ENCODE assay signal across 8 mouse cellular contexts in genomic region chr13:58452651-58453413, GRCm38 (mm10). TPM values are rescaled to one million over a fixed set of nuclear protein-coding genes. Genes with fewer than 3 reads are reported as not detected.
DNase-seq lines count a peak whose midpoint lies in the region; ATAC-seq and TF ChIP-seq lines count a peak whose summit lies in the region.

No protein-coding gene starts in this region.

- no peaks in the 10 kb centered on the region for H3K36me3 ChIP-seq in forebrain, embryonic 14.5 days (ENCODE audit: control insufficient read depth, insufficient read depth, low read length)
- no peaks in the 10 kb centered on the region for H3K36me3 ChIP-seq in hindbrain, postnatal 0 days (ENCODE audit: insufficient read depth, low read length)
- no peaks in the 10 kb centered on the region for H3K36me3 ChIP-seq in liver, postnatal 0 days (replicated peaks; ENCODE audit: insufficient read depth, low read length)
- H3K36me3 ChIP-seq in stomach, embryonic 15.5 days: no peaks in the 10 kb centered on the region

- ATAC-seq in forebrain, embryonic 14.5 days: no peak
- no peak for ATAC-seq in hindbrain, postnatal 0 days
- no peak for ATAC-seq in liver, postnatal 0 days
- ATAC-seq in stomach, embryonic 15.5 days (ENCODE audit: insufficient read depth, low FRiP score, low read depth): 0 out of 2 replicates have a peak, but pooled peaks have one; percentile 7

- H3K4me2 ChIP-seq in forebrain, embryonic 14.5 days (ENCODE audit: low read length): peak overlapping the region; percentile 28; the same call in 1 of the 2 replicates
- H3K4me2 ChIP-seq in hindbrain, postnatal 0 days (ENCODE audit: low read depth, low read length): peak overlapping the region; percentile 47
- H3K4me2 ChIP-seq in liver, postnatal 0 days (ENCODE audit: low read depth, low read length): peak overlapping the region; percentile 71
- H3K4me2 ChIP-seq in stomach, embryonic 15.5 days: peak overlapping the region; percentile 66

- peak; percentile 32 for DNase-seq in urinary bladder, adult 2 months (ENCODE audit: low spot score)
- no peak for DNase-seq in urinary bladder, postnatal 4 days (ENCODE audit: low spot score in 2 of 2)
- DNase-seq in forebrain, embryonic 14.5 days (ENCODE audit: low spot score): no peak
- DNase-seq in hindbrain, postnatal 0 days (ENCODE audit: low spot score): no peak
- peak; percentile 27 for DNase-seq in liver, postnatal 0 days
- no peak for DNase-seq in left cerebral cortex, adult 8-10 months (ENCODE audit: low spot score in 2 of 2)
- DNase-seq in frontal cortex, postnatal 14 days (ENCODE audit: low spot score in 2 of 2): no peak

- H3K27me3 ChIP-seq in forebrain, embryonic 14.5 days (replicated peaks; ENCODE audit: control insufficient read depth, insufficient read depth, low read length): peaks cover 9% of the 10 kb centered on the region
- peaks cover 4% of the 10 kb centered on the region; the same call in 1 of the 2 replicates for H3K27me3 ChIP-seq in hindbrain, postnatal 0 days (ENCODE audit: insufficient read depth, low read length)
- H3K27me3 ChIP-seq in liver, postnatal 0 days (ENCODE audit: insufficient read depth, low read length): peaks cover 21% of the 10 kb centered on the region
- no peaks in the 10 kb centered on the region for H3K27me3 ChIP-seq in stomach, embryonic 15.5 days (replicated peaks)

- WGBS in forebrain, embryonic 14.5 days: 16% methylated on average over 32 of the region's 32 CpGs
- WGBS in hindbrain, postnatal 0 days: 16% methylated on average over 32 of the region's 32 CpGs
- whole genome bisulfite sequencing in liver, postnatal 0 days (ENCODE audit: insufficient replicate concordance): 10% methylated on average over 32 of the region's 32 CpGs
- 13% methylated on average over 32 of the region's 32 CpGs for WGBS in stomach, embryonic 15.5 days

- no peaks in the 10 kb centered on the region for H3K9me3 ChIP-seq in forebrain, embryonic 14.5 days (replicated peaks; ENCODE audit: control insufficient read depth, low read length)
- no peaks in the 10 kb centered on the region for H3K9me3 ChIP-seq in hindbrain, postnatal 0 days (ENCODE audit: low read length)
- H3K9me3 ChIP-seq in liver, postnatal 0 days (ENCODE audit: low read length): no peaks in the 10 kb centered on the region
- no peaks in the 10 kb centered on the region for H3K9me3 ChIP-seq in stomach, embryonic 15.5 days

- TF ChIP-seq CTCF in hindbrain, postnatal 0 days (IDR thresholded peaks at IDR 0.05; ENCODE audit: low read depth): no peak
- TF ChIP-seq CTCF in liver, postnatal 0 days (IDR thresholded peaks at IDR 0.05; ENCODE audit: low read depth): no peak

- TF ChIP-seq EP300 in liver, postnatal 0 days (IDR thresholded peaks at IDR 0.05; ENCODE audit: low read depth): no peak

- H3K4me1 ChIP-seq in forebrain, embryonic 14.5 days (ENCODE audit: control insufficient read depth, insufficient read depth, low read length): peaks cover 7% of the 10 kb centered on the region; the same call in 1 of the 2 replicates
- no peaks in the 10 kb centered on the region for H3K4me1 ChIP-seq in hindbrain, postnatal 0 days (ENCODE audit: insufficient read depth, low read length)
- peaks cover 3% of the 10 kb centered on the region; the same call in 1 of the 2 replicates for H3K4me1 ChIP-seq in liver, postnatal 0 days (ENCODE audit: insufficient read depth)
- no peaks in the 10 kb centered on the region for H3K4me1 ChIP-seq in stomach, embryonic 15.5 days

- no peak overlapping the region for H3K4me3 ChIP-seq in forebrain, embryonic 14.5 days (ENCODE audit: low read depth, low read length)
- peak overlapping the region; percentile 3 for H3K4me3 ChIP-seq in hindbrain, postnatal 0 days (ENCODE audit: low read length)
- H3K4me3 ChIP-seq in liver, postnatal 0 days (ENCODE audit: low read depth, low read length): peak overlapping the region; percentile 40
- peak overlapping the region; percentile 30 for H3K4me3 ChIP-seq in stomach, embryonic 15.5 days (replicated peaks)

- H3K27ac ChIP-seq in forebrain, embryonic 14.5 days (ENCODE audit: low read depth, low read length): no peak overlapping the region
- no peak overlapping the region for H3K27ac ChIP-seq in hindbrain, postnatal 0 days
- H3K27ac ChIP-seq in liver, postnatal 0 days (ENCODE audit: low read depth): no peak overlapping the region
- no peak overlapping the region for H3K27ac ChIP-seq in stomach, embryonic 15.5 days

- H3K9ac ChIP-seq in forebrain, embryonic 14.5 days (ENCODE audit: low read length): no peak overlapping the region
- H3K9ac ChIP-seq in hindbrain, postnatal 0 days (replicated peaks; ENCODE audit: low read length): no peak overlapping the region
- H3K9ac ChIP-seq in liver, postnatal 0 days (replicated peaks): peak overlapping the region; percentile 58; the same call in 1 of the 2 replicates
- H3K9ac ChIP-seq in stomach, embryonic 15.5 days: no peak overlapping the region

RNA-seq across cellular contexts. Expression of gene Hnrnpk, which starts 49.7 kb away (rescaled TPM):
- polyA plus RNA-seq in urinary bladder, adult 2 months (2012; rRNA removed): 504 and 577 TPM in 2 replicates
- polyA plus RNA-seq in forebrain, embryonic 14.5 days (2014; fragmentation: Nextera tagmentation; extraction: Ambion mirVana): 1,944 and 2,007 TPM in 2 replicates
- 422 and 471 TPM in 2 replicates for total RNA-seq in hindbrain, postnatal 0 days (2014; rRNA removed)
- 910 and 964 TPM in 2 replicates for polyA plus RNA-seq in hindbrain, postnatal 0 days (2015; fragmentation: Nextera tagmentation; extraction: Ambion mirVana)
- polyA plus RNA-seq in liver, postnatal 0 days (2015; fragmentation: Nextera tagmentation; extraction: Ambion mirVana): 332 and 351 TPM in 2 replicates
- polyA plus RNA-seq in stomach, embryonic 15.5 days (2015; fragmentation: Nextera tagmentation; extraction: Ambion mirVana): 1,284 and 1,390 TPM in 2 replicates
- 100 to 1,000 TPM; 632 to 772 (median 717) TPM for total RNA-seq in left cerebral cortex, adult 8-10 months (2022)

RNA-seq across cellular contexts. Expression of gene Rmi1, which starts 50.8 kb away (rescaled TPM):
- 15.4 and 15.5 TPM in 2 replicates for polyA plus RNA-seq in urinary bladder, adult 2 months (2012; rRNA removed)
- 23.8 and 24.6 TPM in 2 replicates for polyA plus RNA-seq in forebrain, embryonic 14.5 days (2014; fragmentation: Nextera tagmentation; extraction: Ambion mirVana)
- 10.8 and 11.1 TPM in 2 replicates for total RNA-seq in hindbrain, postnatal 0 days (2014; rRNA removed)
- polyA plus RNA-seq in hindbrain, postnatal 0 days (2015; fragmentation: Nextera tagmentation; extraction: Ambion mirVana): 19.0 and 19.5 TPM in 2 replicates
- 9.0 and 9.8 TPM in 2 replicates for polyA plus RNA-seq in liver, postnatal 0 days (2015; fragmentation: Nextera tagmentation; extraction: Ambion mirVana)
- polyA plus RNA-seq in stomach, embryonic 15.5 days (2015; fragmentation: Nextera tagmentation; extraction: Ambion mirVana): 23.8 and 24.3 TPM in 2 replicates
- 10 to 100 TPM; 13.0 to 18.3 (median 14.4) TPM for total RNA-seq in left cerebral cortex, adult 8-10 months (2022)

Comparison
In these comparisons a context has a peak if more than half of its experiments do, and no peak if none do; other contexts are left out.
1. DNase-seq: peak in urinary bladder, adult 2 months (single experiment) and liver, postnatal 0 days (single experiment); none in urinary bladder, postnatal 4 days (0 of 2), forebrain, embryonic 14.5 days (single experiment), hindbrain, postnatal 0 days (single experiment), left cerebral cortex, adult 8-10 months (0 of 2) and frontal cortex, postnatal 14 days (0 of 2).
2. Peak in every context shown above with its lines, with median percentiles within 50 percentile points of each other: H3K4me2 ChIP-seq.